Mouse (Mus musculus): ENCODE results near the gene Pfn1.

The Pfn1 gene

DNA sequence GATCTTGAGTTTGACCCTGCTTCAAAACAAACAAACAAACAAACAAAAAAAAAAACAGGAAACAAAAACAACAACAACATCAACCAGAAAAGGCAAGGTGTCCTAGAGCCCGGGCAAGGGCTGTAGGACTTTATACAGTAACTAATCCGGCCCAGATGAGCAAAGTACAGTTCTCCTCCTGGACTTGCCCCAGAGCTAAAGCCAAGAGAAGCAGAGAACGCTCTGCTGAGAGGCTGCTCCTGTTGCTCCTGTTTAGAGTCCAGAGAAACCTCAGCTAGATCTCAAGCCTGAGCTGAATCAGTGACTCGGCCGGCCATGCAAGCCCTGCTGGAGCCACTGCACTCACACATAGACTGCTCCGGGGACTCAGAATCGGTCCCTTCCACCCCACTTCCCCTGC lies 24.3 kb downstream of the Pfn1 start:
- no peak for DNase-seq

DNA sequence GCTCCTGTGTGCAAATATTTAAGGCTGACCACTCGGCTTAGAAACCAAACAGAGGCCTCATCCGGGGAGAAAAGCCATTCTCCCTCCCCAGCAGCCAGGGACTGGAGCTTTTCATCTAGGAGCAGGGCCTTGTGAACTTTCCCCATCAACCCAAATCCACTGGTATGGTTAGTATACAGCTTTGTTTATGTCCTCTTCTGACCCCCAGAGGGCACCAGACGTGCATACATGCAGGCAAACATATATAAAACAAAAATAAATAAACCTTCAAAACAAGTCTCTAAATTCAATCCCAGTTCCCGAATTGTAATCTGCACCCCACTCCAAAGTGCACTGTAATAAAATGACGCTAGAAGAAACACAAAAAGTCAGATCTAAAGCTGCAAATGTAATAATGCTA lies 24.9 kb downstream of the Pfn1 start:
- DNase-seq, result peak; percentile 56

DNA sequence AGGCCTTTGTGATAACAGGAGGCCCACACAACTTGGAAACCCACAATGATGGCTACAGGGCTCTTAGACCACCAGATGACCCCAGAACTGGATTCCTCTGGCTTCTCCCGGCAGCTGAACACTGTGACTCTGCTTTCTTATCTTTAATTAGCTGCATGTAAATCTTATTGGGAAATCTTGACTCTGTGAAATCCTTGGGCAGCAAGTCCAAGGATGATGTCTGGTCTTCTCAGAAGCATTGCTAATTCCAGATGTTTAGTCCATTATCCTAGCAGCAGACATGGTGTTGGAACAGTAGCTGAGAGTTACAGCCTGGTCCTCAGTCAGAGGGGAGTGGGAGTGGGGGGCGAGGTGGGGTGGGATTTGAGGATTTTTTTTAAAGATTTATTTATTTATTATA lies 26.0 kb downstream of the Pfn1 start:
- DNase-seq, result no peak

DNA sequence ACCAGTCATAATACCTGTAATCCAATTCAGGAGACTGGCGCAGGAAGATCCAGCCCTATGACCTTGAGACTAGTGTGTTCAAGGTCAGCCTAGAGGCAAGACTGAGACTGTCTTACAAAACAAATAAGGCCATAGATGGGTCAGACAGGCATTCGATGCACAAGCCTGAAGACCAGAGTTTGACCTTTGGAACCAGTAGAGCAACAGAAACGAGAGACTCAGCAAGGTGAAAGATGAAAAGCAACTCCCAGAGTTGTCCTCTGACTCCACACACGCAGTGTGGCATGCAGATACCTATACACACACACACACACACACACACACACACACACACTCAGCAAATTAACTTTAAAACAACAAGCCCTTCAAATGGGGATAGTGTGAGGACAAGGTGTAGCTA lies 27.6 kb downstream of the Pfn1 start:
- DNase-seq, result no peak

DNA sequence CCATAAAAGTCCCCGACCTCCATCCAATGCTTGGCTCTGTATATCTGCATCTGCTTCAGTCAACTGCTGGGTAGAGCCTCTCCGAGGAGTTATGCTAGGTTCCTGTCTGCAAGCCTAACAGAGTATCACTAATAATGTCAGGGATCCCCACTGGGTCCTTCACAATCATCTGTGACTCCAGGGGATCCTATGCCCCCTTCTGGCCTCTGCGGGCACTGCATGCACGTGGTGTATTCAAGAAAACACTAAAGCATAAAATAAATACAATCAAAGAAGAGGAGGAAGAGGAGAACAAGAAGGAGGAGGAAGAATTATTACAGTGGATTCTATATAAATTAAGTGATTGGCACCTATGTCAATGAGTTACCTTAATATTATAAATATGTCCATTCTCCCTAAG lies 29.0 kb downstream of the Pfn1 start:
- peak; percentile 87 for DNase-seq

DNA sequence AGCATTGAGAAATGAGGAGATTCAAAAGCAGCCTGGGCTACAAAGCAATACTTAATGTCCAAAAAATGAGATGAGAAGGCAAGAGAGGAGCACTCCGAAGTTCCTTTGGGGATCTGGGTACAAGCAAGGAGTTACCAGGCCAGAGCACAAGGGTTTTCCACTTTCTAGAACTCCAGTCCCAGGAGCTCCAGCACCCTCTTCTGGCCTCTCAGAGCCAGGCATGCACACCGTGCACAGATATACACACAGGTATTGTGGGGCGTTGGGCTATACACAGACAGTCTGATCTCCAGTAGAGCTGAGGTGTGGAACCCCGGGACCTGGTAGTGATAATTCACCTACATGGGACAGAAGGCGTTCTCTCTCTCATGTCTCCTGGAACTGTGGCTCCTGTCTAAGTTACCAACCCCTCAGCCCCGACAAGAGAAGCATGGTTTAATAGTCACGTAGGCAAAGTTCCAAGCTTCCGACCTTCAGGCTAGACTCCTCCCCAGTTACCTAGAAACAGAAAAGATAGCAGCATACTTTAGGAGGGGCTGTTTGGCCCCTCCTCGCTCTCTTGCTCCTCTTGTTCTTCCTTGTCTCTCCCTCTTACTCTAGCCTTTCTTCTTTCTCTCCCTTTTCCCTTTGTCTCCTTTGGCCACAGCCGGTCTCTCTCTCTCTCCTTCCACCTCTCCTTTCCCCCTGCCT lies 31.2 kb downstream of the Pfn1 start:
- DNase-seq, result peak; percentile 41

DNA sequence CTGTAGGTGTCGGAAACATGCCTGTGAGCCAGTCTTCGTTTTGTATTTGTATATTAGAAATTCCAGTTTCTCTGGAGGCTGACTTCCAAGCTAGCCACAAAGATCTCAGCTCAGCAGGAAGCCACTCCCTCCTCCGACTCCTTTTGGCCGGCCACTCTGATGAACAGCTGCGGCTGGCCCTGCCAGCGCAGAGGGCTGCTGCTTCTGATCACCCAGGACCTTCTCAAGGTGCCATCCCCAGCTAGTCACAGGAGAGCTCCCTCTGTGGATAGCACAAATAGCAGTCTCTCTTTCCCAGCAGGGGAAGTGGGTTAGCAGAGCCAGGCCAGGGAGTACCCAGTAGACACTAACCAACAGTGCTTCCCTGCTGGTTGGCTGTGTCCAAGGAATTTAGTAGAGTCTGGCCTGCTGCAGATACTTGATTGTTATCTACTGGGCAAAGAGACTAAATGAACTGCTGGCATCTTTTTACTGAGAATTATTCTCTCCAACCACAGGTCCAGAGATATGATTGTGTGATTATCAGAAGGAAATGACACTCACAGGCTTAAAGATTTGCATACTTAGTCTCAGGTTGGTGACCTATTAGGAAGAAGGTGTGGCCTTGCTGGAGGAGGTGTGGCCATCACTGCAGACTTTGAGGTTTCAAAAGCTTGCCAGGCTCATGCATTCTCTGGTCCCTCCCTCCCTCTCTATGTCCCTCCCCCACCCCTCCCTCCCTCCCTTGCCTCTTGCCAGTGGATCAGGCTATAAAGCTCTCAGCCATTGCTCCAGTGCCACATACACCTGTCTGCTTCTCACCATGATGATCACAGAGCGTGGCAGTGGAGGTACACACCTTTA lies 32.3 kb downstream of the Pfn1 start:
- no peak for DNase-seq

DNA sequence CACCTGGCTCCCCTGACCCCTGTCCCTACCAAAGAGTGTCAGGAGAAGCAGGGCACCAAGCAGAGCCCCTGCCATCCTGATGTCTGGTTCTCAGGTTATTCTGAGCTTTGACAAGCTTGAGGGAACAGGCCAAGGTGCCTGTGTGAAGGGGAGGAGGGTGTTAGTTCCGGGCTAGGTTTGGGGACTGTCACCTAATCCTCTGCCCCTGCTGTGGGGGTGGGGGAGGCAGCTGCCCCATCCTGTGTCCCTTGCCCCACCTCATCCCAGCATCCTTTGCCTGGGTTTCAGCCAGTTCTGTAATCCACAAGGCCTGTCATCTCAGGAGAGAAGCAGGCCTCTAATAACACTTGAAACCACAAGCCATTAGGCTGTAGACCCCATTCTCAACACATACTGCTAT lies 35.3 kb downstream of the Pfn1 start, which contains the start of gene Chrne:
TSS of gene Chrne (minus strand) at position 116 of the 400 bp plus-strand sequence.
- DNase-seq, result no peak

DNA sequence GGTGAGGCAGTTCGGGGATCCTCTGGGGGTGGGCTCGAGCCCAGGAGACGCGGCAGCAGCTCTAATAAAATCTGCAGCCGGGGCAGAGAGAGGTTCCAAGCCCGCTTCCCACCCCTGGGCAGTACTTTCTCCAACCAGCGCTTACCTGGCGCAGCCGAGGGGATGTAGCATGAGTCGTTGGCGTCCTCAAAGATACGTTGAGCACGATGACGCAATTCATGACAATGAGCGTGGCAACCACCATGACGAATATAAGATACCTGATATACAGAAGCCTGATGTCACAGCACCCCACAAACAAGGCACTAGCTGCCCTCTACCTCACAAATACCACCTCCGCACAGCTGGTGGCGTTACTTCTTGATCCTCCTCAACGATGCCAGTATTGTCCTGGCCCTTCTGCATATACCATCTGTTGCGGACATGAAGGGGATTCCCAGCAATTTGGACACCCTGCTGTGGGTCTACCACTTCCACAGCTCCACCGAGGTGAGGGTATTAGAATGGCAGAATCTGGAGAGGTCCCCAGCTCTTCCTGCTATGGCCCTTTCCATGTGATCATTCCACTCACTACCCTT lies 38.8 kb downstream of the Pfn1 start, which contains the start of gene 4930544D05Rik:
TSS of gene 4930544D05Rik (plus strand) at position 333 of the 578 bp plus-strand sequence.
- DNase-seq, result no peak

DNA sequence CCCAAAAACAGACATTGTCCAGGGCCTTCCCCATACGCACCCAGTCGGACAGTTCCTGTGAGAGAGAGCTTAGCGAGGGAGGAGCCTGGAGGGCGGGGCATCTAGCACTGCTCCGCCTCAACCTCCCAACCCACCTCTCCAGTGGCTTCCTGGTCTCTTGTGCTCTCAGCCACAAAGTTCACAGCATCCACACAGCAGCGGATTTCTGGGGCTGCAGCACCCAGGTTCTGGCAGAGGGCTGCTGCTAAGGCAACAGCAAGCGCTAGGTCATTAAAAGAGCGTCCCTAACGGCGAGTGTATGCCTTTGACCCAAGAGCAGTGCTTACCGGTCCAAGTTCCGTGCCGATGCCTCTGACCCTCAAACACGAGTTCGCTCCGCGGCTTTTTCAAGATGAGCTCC lies 39.4 kb downstream of the Pfn1 start:
- peak; percentile 84 for DNase-seq

DNA sequence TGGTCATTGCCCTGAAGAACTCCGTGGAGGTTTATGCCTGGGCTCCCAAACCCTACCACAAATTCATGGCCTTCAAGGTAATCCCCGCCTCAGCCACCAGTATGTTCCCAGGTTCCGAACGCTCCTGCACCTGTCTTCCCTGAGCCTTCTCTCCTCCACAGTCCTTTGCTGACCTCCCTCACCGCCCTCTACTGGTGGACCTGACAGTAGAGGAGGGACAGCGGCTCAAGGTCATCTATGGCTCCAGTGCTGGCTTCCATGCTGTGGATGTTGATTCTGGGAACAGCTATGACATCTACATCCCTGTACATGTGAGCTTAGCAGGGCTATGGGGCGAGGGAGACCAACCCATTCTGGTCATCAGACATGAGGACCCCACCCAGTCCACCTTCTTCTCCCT lies 41.9 kb downstream of the Pfn1 start:
- no peak for DNase-seq

DNA sequence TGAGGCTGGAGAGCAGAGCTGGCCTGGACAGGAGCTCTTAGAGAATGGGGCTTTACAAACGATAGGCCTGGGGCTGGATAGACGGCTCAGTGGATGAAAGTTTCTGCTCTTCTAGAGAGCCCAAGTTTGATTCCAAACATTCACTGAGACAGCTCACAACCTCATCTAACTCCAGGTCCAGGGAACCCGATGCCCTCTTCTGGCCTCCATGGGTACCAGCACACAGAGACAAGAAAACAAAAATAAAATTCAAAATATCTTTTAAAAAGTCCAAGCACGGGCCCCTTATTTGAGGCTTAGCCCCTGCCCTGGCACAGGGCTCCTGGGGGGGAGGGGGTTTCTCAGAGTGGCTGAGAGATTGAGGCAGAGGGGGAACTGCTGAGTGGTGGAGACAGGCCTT lies 43.7 kb downstream of the Pfn1 start:
- no peak for DNase-seq

DNA sequence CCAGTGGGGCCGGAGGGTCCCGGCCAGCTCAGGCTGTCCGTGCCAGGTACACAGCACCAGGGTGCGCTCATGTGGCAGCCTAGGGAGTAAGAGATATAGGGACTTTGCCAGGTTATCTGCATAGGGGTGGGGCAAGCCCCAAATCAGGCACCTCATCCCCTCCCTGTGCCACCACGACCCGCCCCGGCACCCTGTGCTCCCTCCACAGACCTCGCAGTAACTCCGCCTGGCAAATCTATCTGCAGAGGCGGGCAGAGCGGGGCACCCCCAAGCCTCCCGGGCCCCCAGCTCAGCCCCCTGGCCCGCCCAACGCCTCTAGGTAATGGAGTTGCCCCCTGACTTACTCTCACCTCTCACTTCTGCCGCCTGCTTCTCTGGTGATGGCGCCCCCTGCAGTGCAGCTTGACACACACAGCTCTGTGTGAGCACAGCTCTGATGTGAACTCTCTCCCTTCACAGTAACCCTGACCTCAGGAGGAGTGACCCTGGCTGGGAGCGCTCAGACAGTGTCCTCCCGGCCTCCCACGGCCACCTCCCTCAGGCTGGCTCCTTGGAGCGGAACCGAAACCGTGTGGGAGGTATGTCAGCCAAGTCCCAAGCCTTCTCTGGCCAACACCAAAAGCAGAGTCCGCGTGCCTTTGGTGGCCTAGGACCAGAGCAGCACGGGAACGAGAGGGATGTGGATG lies 45.9 kb downstream of the Pfn1 start:
- DNase-seq, result peak; percentile 84

DNA sequence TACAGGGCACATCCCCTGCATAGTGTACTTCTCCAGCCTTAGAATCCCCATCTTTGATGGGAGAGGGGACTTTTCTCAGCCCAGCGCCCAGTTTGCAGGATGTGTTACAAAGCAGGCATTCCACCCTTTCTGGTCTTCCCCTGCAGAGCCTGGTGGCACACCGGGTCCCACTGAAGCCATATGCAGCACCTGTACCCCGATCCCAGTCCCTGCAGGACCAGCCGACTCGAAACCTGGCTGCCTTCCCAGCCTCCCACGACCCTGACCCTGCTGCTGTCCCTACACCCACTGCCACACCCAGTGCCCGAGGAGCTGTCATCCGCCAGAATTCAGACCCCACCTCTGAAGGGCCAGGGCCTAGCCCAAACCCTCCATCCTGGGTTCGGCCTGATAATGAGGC lies 46.8 kb downstream of the Pfn1 start:
- DNase-seq, result no peak

DNA sequence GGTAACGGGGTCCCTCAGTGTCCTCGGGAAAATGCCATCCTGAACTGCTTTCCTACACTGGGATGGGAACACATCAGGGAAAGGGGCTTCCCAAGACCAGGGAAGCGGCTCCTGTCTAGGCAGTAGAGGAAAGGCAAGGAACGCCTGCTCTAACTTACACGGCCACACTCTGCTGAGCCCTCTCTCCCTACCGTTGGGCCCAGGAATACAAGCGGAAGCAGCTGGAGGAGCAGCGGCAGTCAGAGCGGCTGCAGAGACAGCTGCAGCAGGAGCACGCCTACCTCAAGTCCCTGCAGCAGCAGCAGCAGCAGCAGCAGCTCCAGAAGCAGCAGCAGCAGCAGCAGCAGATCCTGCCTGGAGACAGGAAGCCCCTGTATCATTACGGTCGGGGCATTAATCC lies 47.7 kb downstream of the Pfn1 start:
- DNase-seq, result no peak

DNA sequence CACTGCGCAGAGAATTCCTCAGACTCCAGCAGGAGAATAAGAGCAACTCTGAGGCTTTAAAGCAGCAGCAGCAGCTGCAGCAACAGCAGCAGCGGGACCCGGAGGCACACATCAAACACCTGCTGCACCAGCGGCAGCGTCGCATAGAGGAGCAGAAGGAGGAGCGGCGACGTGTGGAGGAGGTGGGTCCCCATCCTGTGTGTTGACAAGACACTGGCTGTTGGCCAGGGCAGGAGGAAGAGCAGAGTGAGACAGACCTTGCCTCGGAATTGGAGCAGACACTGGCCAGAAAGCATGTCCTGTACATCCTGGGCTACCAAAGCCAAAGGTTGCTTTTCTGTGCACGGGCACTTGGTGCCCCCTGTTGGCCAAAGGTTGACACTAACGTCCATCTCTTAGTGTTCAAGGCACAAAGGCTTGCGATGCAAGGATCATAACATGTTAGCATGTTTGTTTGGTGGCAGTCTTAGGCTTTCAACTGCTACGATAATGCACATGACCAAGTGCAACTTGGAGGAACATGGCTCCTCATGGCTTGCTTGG lies 49.3 kb downstream of the Pfn1 start:
- peak; percentile 84 for DNase-seq
